Mouse (Mus musculus): ENCODE data around the gene Iqcf6.

DNA sequence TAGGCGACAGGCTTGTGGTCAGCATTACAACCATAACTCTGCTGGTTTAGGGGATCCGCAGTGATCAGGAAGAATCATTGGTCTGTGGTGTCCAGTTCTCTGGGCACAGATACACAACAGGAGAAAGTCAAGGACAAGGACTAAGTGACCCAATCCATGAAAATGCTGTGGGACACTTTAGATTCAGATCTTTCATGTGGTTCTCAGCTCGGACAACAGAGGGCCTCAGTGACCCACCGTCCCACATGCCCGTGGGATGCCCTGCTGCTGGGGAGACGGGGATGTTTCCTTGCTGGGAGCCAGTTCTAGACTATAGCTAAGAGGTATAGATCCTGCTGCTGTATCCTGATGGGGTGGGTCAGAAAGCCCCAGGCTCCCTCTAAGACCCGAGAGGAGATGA, 27.9 kb upstream of the Iqcf6 start:
- TF ChIP-seq FLI1 (IDR thresholded peaks at IDR 0.05; ENCODE audit: low read length) (no peak), GATA1 (IDR thresholded peaks at IDR 0.05; ENCODE audit: borderline replicate concordance, low read length) (no peak)
